Mouse (Mus musculus): ENCODE measurements around the gene Ednra. TPM values are rescaled to one million over a fixed set of nuclear protein-coding genes. Genes with fewer than 3 reads are reported as not detected.

The Ednra gene
- polyA plus RNA-seq, 1 experiment, result 0.34 TPM

DNA sequence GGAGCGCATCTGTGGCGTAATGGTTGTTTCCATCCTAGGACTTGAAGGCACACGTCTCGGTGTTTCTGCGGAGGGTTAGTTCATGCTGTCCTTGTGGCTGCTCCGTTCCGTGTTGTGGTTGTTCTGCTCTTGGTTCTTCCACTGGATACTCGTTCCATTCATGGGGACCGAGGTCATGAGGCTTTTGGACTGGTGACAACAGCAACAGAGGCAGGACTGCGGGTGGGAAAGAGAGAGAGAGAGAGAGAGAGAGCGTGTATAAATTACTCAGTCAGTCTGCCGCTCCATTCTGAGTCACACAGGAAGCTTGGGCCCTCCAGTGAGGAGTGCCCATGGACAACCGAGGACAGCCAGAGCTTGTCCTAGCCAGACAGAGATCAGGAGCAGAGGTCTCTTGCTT, 59.4 kb downstream of the Ednra start:
- no peaks in the 10 kb centered on the region for H3K36me3 ChIP-seq (ENCODE audit: control insufficient read depth, insufficient read depth, low read length, poor library complexity, severe bottlenecking)

GRCm38 (mm10) chr8:77659534-77660080, 64.7 kb downstream of the Ednra start:
- no peaks in the 10 kb centered on the region for H3K36me3 ChIP-seq (ENCODE audit: control insufficient read depth, insufficient read depth, low read length, poor library complexity, severe bottlenecking)
- H3K9me3 ChIP-seq (replicated peaks; ENCODE audit: control insufficient read depth, insufficient read depth, low read length, poor library complexity, severe bottlenecking), result no peaks in the 10 kb centered on the region
- no peak overlapping the region for H3K4me3 ChIP-seq (ENCODE audit: low read depth, low read length)
- TF ChIP-seq EP300 (IDR thresholded peaks at IDR 0.05; ENCODE audit: insufficient read depth, low read depth, low read length), result no peak
- no peak for TF ChIP-seq POLR2A (IDR thresholded peaks at IDR 0.05; ENCODE audit: insufficient read depth, low read length)
- TF ChIP-seq CTCF (IDR thresholded peaks at IDR 0.05; ENCODE audit: low read depth, low read length), result no peak
- H3K27me3 ChIP-seq (ENCODE audit: control insufficient read depth, insufficient read depth, low read length, poor library complexity, severe bottlenecking), result no peaks in the 10 kb centered on the region
- H3K27ac ChIP-seq (ENCODE audit: insufficient read depth, low read length), result no peak overlapping the region
- H3K9ac ChIP-seq (ENCODE audit: low read depth, poor library complexity, severe bottlenecking), result no peak overlapping the region
- no peaks in the 10 kb centered on the region for H3K4me1 ChIP-seq (ENCODE audit: control insufficient read depth, insufficient read depth, low read length)

More for the DNA sequence above, 59.4 kb downstream of the Ednra start:
- Histone ChIP-seq H3K4me3 (ENCODE audit: low read depth, low read length) (no peak overlapping the region), H3K27ac (ENCODE audit: insufficient read depth, low read length) (no peak overlapping the region), H3K9ac (ENCODE audit: low read depth, poor library complexity, severe bottlenecking) (no peak overlapping the region), H3K9me3 (replicated peaks; ENCODE audit: control insufficient read depth, insufficient read depth, low read length, poor library complexity, severe bottlenecking) (no peaks in the 10 kb centered on the region), H3K27me3 (ENCODE audit: control insufficient read depth, insufficient read depth, low read length, poor library complexity, severe bottlenecking) (no peaks in the 10 kb centered on the region), H3K4me1 (ENCODE audit: control insufficient read depth, insufficient read depth, low read length) (no peaks in the 10 kb centered on the region)
- no peak for TF ChIP-seq POLR2A (IDR thresholded peaks at IDR 0.05; ENCODE audit: insufficient read depth, low read length)
- no peak for TF ChIP-seq CTCF (IDR thresholded peaks at IDR 0.05; ENCODE audit: low read depth, low read length)
- TF ChIP-seq EP300 (IDR thresholded peaks at IDR 0.05; ENCODE audit: insufficient read depth, low read depth, low read length), result no peak

GRCm38 (mm10) chr8:77658356-77658755, 65.9 kb downstream of the Ednra start:
- H3K4me3 ChIP-seq (ENCODE audit: low read depth, low read length), result no peak overlapping the region
- no peak overlapping the region for H3K27ac ChIP-seq (ENCODE audit: insufficient read depth, low read length)
- H3K4me1 ChIP-seq (ENCODE audit: control insufficient read depth, insufficient read depth, low read length), result no peaks in the 10 kb centered on the region
- H3K9ac ChIP-seq (ENCODE audit: low read depth, poor library complexity, severe bottlenecking), result no peak overlapping the region
- TF ChIP-seq EP300 (IDR thresholded peaks at IDR 0.05; ENCODE audit: insufficient read depth, low read depth, low read length) (no peak), CTCF (IDR thresholded peaks at IDR 0.05; ENCODE audit: low read depth, low read length) (no peak), POLR2A (IDR thresholded peaks at IDR 0.05; ENCODE audit: insufficient read depth, low read length) (no peak)
- no peaks in the 10 kb centered on the region for H3K36me3 ChIP-seq (ENCODE audit: control insufficient read depth, insufficient read depth, low read length, poor library complexity, severe bottlenecking)
- no peaks in the 10 kb centered on the region for H3K9me3 ChIP-seq (replicated peaks; ENCODE audit: control insufficient read depth, insufficient read depth, low read length, poor library complexity, severe bottlenecking)
- no peaks in the 10 kb centered on the region for H3K27me3 ChIP-seq (ENCODE audit: control insufficient read depth, insufficient read depth, low read length, poor library complexity, severe bottlenecking)

DNA sequence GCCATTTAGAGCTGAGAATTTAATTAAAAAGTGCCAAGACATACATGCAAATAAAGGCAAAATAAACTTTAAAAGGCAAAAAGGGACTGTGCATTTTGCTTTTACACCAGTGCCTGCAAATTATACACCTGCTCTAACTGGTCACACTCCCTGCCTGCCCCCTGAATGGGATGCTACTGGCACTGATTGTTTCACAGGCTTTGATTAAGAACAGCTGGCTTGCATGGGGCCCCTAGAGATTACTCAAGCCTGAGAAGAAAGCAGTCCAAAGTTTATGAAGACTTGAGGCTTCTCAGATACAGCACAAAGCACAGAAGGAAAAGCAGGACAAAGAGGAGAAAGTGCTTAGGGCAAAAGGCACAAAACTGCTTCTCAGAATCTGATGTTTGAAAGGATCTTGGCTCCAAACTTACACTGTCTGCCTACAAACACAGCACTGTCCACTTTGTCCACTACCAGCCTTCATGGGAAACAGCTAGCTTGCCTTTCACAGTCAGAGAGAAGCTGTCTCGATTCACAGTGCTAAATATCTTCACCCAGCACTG, 73.5 kb downstream of the Ednra start:
- Histone ChIP-seq H3K27me3 (ENCODE audit: control insufficient read depth, insufficient read depth, low read length, poor library complexity, severe bottlenecking) (no peaks in the 10 kb centered on the region), H3K4me1 (ENCODE audit: control insufficient read depth, insufficient read depth, low read length) (no peaks in the 10 kb centered on the region), H3K9ac (ENCODE audit: low read depth, poor library complexity, severe bottlenecking) (no peak overlapping the region), H3K4me3 (ENCODE audit: low read depth, low read length) (no peak overlapping the region), H3K27ac (ENCODE audit: insufficient read depth, low read length) (no peak overlapping the region), H3K36me3 (ENCODE audit: control insufficient read depth, insufficient read depth, low read length, poor library complexity, severe bottlenecking) (no peaks in the 10 kb centered on the region), H3K9me3 (replicated peaks; ENCODE audit: control insufficient read depth, insufficient read depth, low read length, poor library complexity, severe bottlenecking) (0 out of 2 replicates have a peak, but pooled peaks cover 9% of the 10 kb centered on the region)
- no peak for TF ChIP-seq EP300 (IDR thresholded peaks at IDR 0.05; ENCODE audit: insufficient read depth, low read depth, low read length)
- no peak for TF ChIP-seq POLR2A (IDR thresholded peaks at IDR 0.05; ENCODE audit: insufficient read depth, low read length)
- TF ChIP-seq CTCF (IDR thresholded peaks at IDR 0.05; ENCODE audit: low read depth, low read length), result no peak

- TF ChIP-seq CTCF (IDR thresholded peaks at IDR 0.05; ENCODE audit: low read depth, low read length), result no peak
- TF ChIP-seq POLR2A (IDR thresholded peaks at IDR 0.05; ENCODE audit: insufficient read depth, low read length), result no peak
- no peak for TF ChIP-seq EP300 (IDR thresholded peaks at IDR 0.05; ENCODE audit: insufficient read depth, low read depth, low read length)
- no peaks in the 10 kb centered on the region for H3K4me1 ChIP-seq (ENCODE audit: control insufficient read depth, insufficient read depth, low read length)
These were observed 84.0 kb downstream of the Ednra start for GRCm38 (mm10) chr8:77640093-77640839.

DNA sequence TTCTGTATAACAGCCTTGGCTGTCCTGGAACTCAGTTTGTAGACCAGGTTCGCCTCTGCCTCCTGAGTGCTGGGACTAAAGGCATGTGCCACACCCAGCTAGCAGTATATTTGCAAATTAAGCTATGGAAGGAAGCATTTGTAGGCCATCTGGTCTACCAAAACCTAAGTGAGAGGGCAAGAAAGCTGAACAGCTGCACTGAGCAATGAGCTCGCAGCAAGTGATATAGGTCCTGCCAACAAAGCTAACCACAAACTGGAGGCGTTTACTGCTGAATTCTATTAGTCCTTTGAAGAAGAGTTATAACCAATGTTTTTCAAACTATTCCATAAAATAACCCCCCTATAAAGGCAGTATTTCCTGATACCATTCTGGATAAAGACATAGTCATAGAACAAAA, 86.7 kb downstream of the Ednra start:
- H3K27ac ChIP-seq (ENCODE audit: insufficient read depth, low read length), result no peak overlapping the region
- H3K36me3 ChIP-seq (ENCODE audit: control insufficient read depth, insufficient read depth, low read length, poor library complexity, severe bottlenecking), result no peaks in the 10 kb centered on the region
- no peaks in the 10 kb centered on the region for H3K27me3 ChIP-seq (ENCODE audit: control insufficient read depth, insufficient read depth, low read length, poor library complexity, severe bottlenecking)
- no peak overlapping the region for H3K4me3 ChIP-seq (ENCODE audit: low read depth, low read length)
- H3K9me3 ChIP-seq (replicated peaks; ENCODE audit: control insufficient read depth, insufficient read depth, low read length, poor library complexity, severe bottlenecking), result no peaks in the 10 kb centered on the region
- H3K4me1 ChIP-seq (ENCODE audit: control insufficient read depth, insufficient read depth, low read length), result no peaks in the 10 kb centered on the region
- TF ChIP-seq POLR2A (IDR thresholded peaks at IDR 0.05; ENCODE audit: insufficient read depth, low read length), result no peak
- no peak for TF ChIP-seq EP300 (IDR thresholded peaks at IDR 0.05; ENCODE audit: insufficient read depth, low read depth, low read length)
- TF ChIP-seq CTCF (IDR thresholded peaks at IDR 0.05; ENCODE audit: low read depth, low read length), result no peak
- no peak overlapping the region for H3K9ac ChIP-seq (ENCODE audit: low read depth, poor library complexity, severe bottlenecking)

More at GRCm38 (mm10) chr8:77640093-77640839, 84.0 kb downstream of the Ednra start:
- no peak overlapping the region for H3K4me3 ChIP-seq (ENCODE audit: low read depth, low read length)
- no peak overlapping the region for H3K9ac ChIP-seq (ENCODE audit: low read depth, poor library complexity, severe bottlenecking)
- no peaks in the 10 kb centered on the region for H3K27me3 ChIP-seq (ENCODE audit: control insufficient read depth, insufficient read depth, low read length, poor library complexity, severe bottlenecking)
- no peaks in the 10 kb centered on the region for H3K36me3 ChIP-seq (ENCODE audit: control insufficient read depth, insufficient read depth, low read length, poor library complexity, severe bottlenecking)
- H3K27ac ChIP-seq (ENCODE audit: insufficient read depth, low read length), result no peak overlapping the region
- H3K9me3 ChIP-seq (replicated peaks; ENCODE audit: control insufficient read depth, insufficient read depth, low read length, poor library complexity, severe bottlenecking), result no peaks in the 10 kb centered on the region; the same call in 1 of the 2 replicates
